Mouse (Mus musculus): ENCODE measurements at regions not wholly inside any gene's neighbourhood (a gene's known extent, or its start where the extent isn't known, plus 50 kb on each side); places are given as distances from the start of the nearest gene placed in this dataset.
"Not testable (repeated sequence)": the region's sequence is repeated elsewhere in the genome, so short reads cannot be mapped to it uniquely, and the experiment has no call there.

DNA sequence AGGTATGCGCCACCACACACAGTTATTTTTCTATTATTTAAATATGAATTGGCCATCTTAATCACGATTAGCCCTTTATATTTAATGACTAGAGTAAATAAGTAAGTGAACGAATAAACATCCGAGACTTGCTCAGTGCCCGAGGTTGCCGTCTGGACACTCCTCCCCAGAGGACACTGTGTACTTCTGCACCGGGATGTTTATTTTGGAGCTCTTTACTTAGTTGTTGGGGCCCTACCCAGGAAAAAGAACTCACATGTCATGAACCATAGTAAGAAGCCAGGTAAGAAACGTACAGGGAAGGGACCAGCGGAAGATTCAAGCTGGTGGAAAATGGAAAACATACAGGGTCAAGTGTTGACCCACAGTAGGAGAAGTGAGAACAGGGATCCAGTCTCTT lies 89.0 kb downstream of the Akr1d1 start:
- no peak for DNase-seq

DNA sequence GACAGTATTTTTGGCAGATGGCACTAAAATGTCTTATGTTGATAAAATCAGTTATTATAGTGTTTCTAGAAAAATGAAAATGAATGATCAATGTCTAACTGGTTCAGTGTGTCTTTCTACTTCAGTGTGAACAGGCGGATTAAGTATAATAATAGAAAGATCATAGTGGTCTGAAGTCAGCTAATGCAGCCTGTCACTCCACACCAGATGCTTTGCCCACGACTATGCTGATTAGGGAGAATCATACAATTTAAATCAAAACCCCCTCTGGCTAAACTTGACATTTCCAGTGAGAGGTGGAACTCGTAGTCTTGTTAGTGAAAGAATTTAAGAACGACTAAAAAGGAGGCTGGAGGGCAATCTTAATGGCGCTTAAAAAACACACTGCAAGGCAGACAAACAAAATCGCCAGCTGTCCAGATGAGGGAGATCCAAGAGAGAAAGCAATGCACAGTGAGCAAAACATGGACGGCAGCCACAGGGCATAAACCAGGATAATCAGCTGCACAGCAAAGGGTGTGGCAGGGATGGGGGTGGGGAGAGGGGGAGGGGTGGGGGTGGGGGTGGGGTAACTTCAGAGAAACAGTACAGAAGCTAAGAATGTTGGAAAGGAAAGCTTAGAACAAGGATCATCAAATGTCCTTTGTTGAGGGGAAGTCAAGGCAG lies 91.5 kb downstream of the Akr1d1 start:
- DNase-seq, result no peak

DNA sequence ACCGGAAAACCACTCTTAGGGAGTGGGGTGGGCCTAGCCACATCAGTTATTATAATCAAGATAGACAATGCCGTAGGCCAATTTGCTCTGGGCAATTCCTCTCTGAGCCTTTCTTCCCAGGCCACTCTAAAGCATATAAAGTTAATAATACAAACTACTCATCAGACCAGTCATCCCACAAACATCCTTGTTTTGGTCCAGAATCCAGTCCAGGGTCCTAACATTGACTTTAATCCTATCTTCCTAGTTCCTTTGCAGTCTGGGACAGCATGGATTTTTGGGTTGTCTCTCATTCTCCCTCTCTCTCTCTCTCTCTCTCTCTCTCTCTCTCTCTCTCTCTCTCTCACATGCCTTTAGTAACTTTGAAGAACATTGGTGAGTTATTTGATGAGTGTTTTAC lies 92.3 kb downstream of the Akr1d1 start:
- no peak for DNase-seq

DNA sequence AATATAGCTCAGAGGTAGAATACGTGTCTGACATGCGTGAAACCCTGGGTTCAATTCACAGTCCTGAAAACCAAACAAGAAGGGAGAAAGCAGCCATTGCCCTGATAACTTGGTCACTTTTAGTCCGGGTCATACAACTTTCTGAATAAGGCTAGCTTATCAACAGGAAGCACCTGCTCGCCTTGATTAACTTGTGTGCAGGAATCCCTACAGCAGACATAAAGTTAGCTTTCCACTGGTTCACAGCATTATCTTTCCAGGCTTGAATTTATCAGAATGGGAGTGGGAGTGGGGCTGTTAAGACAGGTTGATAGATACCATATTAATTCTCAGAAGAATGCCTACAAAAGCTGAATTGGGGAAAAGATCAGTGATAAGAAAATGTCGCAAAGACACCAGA lies 97.2 kb downstream of the Akr1d1 start:
- DNase-seq, result no peak

DNA sequence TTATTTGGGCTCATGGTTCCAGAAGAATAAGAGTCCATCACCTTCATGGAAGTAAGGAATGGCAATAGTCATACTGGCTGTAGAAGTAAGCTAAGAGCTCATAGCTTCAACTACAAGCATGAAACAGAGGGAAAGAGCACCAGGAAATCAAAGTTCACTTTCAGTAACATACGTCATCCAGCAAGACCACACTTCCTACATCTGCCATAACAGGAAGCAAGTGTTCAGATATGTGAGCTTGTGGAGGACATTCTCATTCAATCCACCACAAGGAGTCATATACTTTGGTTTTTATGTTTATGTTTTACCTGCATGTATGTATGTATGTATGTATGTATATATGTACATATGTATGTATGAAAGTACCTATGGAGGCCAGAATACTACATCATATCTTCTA lies 104.0 kb downstream of the Akr1d1 start:
- DNase-seq, result no peak

DNA sequence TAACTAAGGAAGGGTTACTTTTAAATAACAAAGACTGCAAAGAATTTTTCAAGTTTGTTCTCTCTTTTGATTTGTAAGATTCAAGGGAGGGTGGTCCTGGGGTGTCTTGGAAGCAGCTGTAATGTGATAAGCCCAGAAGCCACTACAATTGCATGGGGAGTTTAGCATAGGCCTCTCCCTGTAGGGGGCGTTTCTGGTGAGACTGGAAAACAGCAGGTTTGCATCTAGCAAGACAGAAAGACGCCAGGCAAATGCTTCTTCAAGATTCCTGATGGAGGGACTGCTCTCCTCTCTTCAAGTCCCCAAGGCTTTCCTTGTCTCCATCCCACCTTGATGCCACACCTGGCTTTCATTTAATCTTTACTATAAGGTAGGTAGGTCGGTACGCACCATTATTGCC lies 112.1 kb downstream of the Akr1d1 start:
- no peak for DNase-seq

DNA sequence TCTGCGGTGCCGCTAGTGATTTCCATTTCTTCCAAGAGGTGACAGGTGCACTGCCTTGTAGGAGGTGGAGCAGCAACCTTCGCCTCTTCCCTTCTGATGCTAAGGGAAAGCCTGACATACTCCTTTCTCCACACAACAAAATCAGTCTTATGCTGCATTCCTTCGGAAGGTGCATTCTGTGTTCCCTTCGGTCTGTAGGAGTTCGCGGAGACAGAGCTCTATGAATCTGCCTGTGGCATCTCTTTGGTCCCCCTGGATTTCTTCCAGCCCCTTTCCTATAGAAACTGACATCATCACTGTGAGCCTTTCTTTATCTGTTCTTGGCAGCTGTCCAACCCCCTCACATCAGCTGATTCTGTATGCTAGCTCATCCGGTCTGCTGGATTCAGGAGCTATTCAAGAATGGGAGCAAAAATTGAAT lies 112.7 kb downstream of the Akr1d1 start:
- DNase-seq, result no peak

DNA sequence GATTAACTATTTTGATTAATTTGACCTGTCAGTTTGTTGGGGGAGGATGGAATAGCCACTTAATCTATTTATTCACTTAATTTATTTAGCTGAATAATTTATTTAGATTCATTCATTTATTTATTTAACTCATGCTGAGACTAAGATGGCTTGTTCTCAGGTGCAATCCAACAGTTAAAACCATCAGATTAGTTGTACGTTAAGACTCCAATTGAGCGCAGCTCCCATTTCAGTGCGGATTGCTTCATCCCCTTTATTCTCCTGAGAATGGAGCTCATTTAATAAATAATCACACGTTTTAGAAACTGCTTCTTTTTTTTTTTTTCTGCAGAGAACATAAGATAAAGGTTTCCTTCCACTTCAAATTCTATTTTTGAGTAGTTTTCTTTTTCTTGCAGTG lies 113.2 kb downstream of the Akr1d1 start:
- DNase-seq, result no peak

DNA sequence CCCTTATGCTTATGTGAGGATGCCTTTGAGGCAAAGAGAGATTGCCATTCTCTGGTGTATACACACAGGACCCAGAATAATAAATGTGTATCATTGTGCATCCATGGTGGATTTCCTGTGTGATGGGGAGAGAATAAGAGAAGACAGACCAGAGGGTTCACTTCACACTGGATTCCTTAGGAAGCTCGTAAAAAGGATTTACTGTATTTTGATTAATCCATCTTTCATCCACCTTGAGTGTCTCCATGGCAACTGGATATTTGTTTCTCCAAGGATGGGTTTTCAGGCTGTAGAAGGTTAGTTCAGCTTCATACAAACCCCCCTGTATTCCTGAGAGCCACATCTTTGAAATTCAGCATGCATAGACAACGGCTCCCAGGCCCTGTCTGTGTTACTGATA lies 113.7 kb downstream of the Akr1d1 start:
- no peak for DNase-seq

DNA sequence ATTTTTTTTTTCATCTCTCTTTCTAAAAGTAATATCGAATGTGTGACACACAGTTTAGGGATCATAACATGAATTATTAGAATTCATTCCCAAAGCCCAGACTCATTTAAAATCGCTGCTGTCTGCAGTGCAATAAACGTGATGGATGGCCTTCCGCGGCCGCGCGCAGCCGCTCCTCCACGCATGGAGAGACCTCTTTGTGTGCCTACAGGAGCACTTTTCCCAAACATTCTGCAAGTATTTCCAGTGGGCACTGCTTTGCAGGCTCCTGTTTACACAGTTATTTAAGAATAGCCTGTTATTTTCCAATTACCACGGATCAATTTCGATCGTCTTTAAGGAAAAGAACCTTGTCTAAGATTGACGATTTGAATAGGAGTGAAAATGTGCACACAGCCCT lies 115.6 kb downstream of the Akr1d1 start:
- DNase-seq, result no peak

DNA sequence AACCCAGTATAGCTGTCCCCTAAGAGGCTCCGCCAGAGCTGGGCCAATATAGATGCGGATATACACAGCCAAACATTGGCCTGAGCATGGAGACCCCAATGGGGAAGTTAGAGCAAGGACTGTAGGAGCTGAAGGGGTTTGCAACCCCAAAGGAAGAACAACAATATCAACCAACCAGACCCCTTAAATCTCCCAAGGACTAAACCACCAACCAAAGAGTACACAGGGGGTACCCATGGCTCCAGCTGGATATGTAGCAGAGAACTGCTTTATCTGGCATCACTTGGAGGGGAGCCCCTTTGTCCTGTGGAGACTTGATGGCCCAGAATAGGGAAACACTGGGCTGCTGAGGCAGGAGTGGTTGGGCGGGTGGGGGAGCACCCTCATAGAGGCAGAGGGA lies 127.3 kb downstream of the Akr1d1 start:
- not testable (repeated sequence) for DNase-seq

DNA sequence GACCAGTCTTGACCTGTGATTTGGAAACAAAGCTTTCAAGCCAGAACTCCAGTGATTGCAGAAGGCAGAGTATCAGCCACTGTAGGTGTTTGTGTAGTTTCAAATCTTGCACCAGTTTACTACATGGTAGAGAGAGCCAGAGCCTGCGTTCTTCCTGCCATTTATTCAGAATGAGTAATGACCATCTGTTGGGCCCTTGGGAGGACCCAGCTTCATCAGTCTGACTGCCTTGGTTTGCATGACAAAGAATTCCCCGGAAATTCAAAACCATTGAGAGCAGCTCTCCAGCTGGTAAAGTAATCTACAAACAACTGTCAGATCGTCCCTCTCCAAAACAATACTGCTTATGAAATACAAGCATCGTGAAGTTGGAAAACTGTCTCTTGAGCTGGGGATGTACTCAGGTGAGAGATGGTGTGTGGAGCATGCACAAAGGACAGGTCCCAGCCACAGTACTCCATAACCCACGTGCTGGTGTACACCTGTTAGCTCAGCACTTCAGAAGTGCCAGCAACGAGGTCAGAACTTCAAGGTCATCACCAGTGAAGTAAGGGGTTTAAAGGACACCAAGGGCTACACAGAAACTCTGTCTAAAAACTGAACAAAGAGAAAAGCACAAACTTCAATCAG lies 128.2 kb downstream of the Akr1d1 start:
- no peak for DNase-seq

DNA sequence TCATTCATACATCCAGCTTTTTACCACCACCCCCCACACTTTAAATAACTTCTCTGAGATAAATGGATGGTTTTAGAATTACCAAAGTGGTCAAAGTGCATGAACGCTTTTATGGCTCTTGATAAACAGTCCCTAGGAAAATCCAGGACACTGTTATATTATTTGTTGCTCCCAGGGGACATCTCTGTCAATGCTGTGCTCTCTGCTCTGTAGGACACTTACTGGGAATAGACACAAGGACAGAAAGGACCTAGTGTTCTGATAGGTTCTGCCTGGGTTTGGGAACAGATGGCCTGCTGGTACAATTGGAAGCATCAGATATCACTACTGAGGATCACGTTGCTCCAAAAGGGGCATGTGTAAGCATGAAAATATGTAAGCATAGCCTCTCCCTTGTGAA lies 132.8 kb downstream of the Akr1d1 start:
- no peak for DNase-seq

DNA sequence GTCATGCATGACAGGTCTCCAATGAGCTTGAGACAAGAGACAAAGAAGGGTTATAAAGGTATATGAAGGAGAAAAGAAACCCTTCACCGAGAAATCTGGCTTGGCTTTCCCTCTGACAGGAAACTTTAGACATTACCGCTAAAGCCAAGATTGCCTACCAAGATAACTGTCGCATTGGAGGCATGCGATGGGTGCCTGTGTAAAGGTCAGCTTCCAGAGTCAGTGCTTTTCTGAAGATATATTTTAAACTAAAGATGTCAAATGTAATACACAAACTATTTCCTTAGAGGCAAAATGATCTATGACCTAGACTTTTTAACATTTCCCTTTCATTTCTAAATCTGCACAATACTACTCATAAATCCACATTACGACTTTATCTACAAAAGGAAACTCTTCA lies 135.6 kb downstream of the Akr1d1 start:
- DNase-seq, result no peak

DNA sequence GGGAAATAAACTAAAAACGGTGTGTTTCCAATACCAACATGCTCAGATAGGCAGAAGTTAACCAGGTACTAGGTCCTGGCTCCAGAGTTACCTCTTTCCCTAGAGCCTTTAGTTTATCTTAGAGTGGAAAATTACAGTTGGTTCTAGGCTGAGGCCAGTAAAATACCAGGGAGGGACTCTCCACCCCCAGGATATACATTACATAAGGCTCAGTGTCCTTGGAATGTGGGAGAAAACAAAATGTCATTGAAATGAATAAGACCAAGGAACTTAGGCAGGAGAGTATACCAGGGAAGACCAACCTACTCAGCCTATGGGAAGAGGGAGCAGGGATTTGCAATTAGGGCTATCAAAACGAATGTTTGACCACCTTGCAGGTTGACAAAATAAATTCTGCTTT lies 139.4 kb downstream of the Akr1d1 start:
- DNase-seq, result no peak

DNA sequence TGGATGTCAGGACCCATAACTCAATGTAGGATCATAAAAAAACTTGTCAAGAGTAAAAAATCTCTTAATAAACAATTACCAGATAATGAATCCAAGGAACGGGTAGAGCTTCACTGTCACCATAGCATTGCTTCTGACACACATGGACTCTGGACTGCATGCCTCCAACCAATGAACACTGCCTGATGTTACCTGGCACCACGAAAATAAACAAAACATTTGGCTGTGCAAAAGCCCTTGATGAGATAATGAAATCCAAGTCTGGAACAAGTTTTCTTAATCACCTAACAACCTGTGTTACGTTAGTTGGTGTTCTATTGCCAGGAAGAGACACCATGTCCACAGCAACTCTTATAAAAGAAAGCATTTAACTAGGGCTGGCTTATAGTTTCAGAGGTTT lies 140.7 kb downstream of the Akr1d1 start:
- no peak for DNase-seq

DNA sequence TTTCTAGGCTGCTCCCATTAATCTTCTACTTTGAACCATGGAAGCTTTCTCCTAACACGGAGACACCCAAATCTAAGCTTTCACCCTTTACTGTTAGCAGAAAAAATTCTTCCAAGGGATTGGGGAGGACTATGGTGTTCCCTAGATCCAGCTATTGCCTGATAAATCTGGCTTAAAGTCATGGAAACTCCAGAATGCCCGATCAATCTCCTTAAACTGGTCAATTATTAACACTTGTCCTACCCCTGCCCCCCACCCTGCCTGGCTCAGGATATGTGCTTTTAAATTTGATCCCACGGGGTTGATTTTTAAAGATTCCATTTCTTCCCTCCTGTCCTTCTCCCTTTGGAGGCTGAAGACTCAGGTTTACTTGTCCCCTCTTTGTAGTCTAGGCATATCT lies 149.9 kb downstream of the Akr1d1 start:
- DNase-seq, result no peak

DNA sequence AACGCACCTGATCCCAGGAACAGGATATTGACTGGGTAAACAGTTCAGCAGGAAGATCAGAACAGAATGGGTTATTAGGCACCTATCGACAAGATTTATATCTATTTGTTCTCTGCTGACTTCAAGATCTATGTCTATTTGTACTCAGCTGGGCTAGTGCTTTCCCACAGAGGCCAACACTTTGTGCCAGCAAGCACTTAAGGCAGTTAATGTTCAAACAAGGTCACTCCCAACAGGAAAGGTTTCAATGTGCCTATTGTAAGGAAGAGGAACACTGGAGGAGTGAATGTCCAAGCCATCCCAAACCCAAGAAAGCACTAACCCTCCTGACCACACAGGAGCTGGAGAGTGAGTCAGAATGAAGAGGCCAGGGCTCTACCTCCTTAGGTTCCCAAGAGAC lies 151.4 kb downstream of the Akr1d1 start:
- not testable (repeated sequence) for DNase-seq

DNA sequence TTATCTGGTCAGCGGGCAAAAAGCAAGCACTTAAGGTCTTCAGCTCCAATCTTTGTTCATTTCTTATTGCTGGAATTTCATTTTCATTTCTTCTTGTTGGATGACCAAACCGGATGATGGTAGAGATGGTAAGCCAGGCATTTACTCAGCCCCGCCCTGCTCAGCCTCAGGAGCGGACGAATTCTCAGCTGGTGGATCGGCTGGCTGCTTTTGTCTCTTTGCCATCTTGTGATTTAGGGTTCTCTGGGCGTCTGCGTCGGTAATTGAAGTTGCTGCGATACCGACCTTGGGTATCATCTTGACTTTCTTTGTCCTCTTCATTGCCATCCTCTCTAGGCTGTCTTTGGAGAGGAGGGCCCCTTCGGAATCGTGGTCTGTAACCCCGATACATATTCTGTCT lies 156.1 kb downstream of the Akr1d1 start:
- no peak for DNase-seq

DNA sequence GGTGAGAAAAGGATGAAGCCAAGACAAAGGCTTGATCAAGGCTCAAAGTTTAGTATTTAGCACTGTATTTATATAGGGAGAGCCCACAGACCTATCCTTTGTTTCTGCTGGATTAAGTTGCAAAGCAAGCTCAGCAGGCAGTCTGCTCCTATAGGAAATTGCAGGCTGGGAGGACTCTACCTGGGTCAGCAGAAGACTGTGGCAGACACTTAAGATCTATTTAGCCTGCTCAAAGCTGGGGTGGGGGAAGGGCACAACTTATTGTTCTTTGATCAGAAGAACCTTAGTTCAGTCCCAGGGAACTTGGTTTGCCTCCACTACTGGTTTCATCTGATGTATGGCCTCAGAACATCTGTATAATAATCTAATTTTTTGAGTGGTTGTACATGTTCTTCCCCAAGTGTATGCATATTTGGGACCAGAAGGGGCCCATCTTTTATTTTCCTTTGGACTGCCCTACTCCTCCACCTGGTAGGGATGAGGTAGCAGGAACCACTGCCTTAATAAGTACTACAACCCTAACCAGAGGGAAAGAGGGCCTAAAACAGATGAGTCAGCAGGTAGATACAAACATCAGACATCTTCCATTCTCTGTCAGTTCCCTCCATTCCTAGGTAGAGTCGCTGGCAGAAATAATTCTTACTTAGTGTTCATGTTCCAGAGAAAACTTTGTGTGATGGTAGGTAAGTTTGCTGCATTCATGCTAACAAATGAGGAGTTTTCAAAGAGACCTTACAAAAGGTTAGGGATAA lies 159.1 kb downstream of the Akr1d1 start:
- DNase-seq, result no peak

DNA sequence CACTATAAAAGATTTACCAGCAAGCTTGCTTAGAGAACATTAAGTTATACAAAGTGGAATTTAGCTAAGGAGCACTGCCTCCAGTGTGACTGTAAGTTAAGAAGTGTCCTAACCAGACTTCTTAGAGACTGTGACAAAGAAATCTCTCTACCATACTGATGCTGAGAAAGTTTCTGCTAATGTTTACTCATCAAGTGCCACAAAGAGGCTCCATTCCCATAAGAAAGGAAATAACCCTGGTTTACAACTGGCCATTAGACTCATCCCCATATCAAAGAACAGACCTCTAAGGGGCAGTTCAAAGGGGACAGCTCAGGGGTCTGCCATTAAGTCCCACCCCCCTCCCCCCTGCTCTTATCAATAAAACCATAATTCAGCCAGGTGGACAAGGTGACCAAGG lies 159.7 kb downstream of the Akr1d1 start:
- no peak for DNase-seq

DNA sequence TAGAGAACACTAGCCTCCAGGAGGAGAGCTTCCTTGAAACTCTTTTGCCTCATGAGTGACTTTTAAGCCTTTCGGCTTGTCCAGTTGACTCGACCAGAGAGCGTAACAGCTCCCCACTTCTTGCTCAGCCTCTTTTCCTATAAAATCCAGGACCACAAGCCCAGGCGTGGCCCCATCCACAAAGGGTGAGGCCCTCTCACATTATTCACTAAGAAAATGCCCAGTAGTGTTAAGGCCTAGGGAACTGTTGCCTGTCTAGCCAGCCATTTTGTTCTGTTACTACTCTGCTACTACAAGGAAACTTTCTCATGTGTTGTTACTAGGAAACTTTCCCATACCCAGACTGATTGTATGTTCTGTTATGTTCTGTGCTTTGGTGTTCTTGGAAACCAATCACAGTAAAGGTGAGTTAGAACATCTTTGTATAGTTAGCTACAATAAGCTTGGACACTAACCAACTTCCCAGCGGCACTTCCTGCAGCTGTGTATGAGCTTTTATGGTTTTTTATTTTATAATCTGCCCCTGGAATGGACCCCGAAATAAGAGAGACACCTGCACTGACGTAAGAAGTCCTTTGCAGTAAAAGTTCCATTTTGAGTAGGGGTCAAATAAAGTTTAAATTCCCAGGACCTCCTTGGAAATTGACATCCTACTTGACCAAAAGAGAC lies 162.1 kb downstream of the Akr1d1 start:
- no peak for DNase-seq

DNA sequence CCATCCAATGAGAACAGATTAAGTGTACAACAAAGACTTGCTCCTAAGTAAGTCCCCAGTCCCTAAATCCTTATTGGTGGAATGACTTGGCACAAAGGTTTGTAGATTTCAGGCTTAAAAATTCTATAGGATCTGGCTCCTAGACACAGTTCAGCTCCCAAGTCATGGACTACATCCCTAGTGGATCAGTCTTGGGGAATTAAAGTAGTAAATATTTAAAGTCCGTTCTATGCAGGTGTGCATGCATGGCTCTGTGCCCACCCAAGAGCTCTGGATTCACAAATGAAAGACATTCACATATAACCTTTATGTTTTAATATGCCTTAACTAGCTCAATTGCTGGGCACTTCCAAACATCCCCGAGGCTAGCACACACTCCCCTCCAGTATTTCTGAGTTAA lies 162.8 kb downstream of the Akr1d1 start:
- DNase-seq, result no peak

DNA sequence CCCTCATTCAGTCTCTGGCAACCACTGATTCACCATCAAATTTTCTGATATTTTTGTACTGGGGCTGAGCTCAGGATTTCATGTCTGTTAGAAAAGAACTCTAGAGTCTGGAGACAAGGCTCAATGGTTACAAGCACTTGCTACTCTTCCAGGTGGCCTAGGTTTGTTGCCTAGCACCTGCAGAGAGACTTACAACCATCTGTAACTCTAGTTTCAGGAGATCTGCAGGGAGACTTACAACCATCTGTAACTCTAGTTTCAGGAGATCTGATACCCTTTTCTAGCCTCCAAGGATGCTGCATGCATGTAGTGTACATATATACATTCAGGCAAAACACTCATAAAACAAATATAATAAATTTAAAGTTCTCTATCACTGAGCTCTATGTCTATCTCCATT lies 166.1 kb downstream of the Akr1d1 start:
- no peak for DNase-seq

Data from adrenal gland, adult 8-10 months (tissue).